Mouse (Mus musculus) megakaryocyte, embryonic 14.5 days (primary cell): ENCODE data around the gene Smagp.

ENCODE experiments used
- FLI1 ChIP-seq: IDR thresholded peaks from 2 replicates; pipeline ENCODE4 v1.6.1; 2012; ENCODE audit warnings: low read length, inconsistent platforms, mixed read lengths
- GATA1 ChIP-seq: IDR thresholded peaks from 3 replicates; pipeline ENCODE4 v1.6.1; 2012; ENCODE audit warnings: mixed read lengths, low read length, inconsistent platforms, borderline replicate concordance

GRCm38 (mm10) chr15:100650111-100650510 is 13.4 kb upstream of the Smagp start:
- TF ChIP-seq GATA1 (no peak), FLI1 (no peak)
